Mouse (Mus musculus) myocyte (in vitro differentiated cells): Measurements from ENCODE around the gene Frs3. TPM values are rescaled to one million over a fixed set of nuclear protein-coding genes. Genes with fewer than 3 reads are reported as not detected.
A peak's percentile ranks its signal among the peaks of the same experiment; 100 is the strongest.

Experiments used
- H3K27me3 ChIP-seq: one replicate; pipeline ENCODE4 v1.6.1; 2011; ENCODE audit not compliant: control insufficient read depth, insufficient read depth, insufficient read length
- H3K36me3 ChIP-seq: one replicate; pipeline ENCODE4 v1.6.1; 2011; ENCODE audit not compliant: control insufficient read depth, insufficient read depth
- H3K4me2 ChIP-seq: one replicate; pipeline ENCODE4 v1.6.1; 2011; ENCODE audit warnings: low read depth, control low read depth
- H3K4me3 ChIP-seq: one replicate; pipeline ENCODE4 v1.5.1; 2011; ENCODE audit warnings: mild to moderate bottlenecking, control low read depth, moderate library complexity
- H3K79me2 ChIP-seq: one replicate; pipeline ENCODE4 v1.6.1; 2011; ENCODE audit not compliant: control insufficient read depth, insufficient read depth
- H3ac ChIP-seq: one replicate; pipeline ENCODE4 v1.6.1; 2011; ENCODE audit not compliant: control insufficient read depth, insufficient read length
- CEBPB ChIP-seq: IDR thresholded peaks from 2 replicates; pipeline ENCODE4 v1.6.1; 2011; ENCODE audit warnings: mild to moderate bottlenecking, moderate library complexity; ENCODE audit not compliant: poor library complexity, insufficient read depth, severe bottlenecking
- E2F4 ChIP-seq: IDR thresholded peaks from one replicate; pipeline ENCODE4 v1.6.1; 2011; ENCODE audit warnings: mild to moderate bottlenecking, control low read depth, moderate library complexity; ENCODE audit not compliant: insufficient read depth
- MAX ChIP-seq: IDR thresholded peaks from one replicate; pipeline ENCODE4 v1.6.1; 2011; ENCODE audit warnings: low read depth, mild to moderate bottlenecking, control low read depth
- MYOD1 ChIP-seq, 3 experiments: IDR thresholded peaks; one replicate each; pipeline ENCODE4 v1.6.1; 2011; ENCODE audit warnings: control low read depth in 2 of 3, low read depth in 2 of 3, mild to moderate bottlenecking in 2 of 3, moderate library complexity in 1 of 3; ENCODE audit not compliant: insufficient read length in 2 of 3, control insufficient read depth in 1 of 3
- MYOG ChIP-seq, 3 experiments: IDR thresholded peaks; one replicate each; pipeline ENCODE4 v1.6.1; 2011; ENCODE audit warnings: control low read depth in 2 of 3, low read depth in 2 of 3, mild to moderate bottlenecking in 2 of 3; ENCODE audit not compliant: insufficient read length in 2 of 3, control insufficient read depth in 1 of 3, insufficient read depth in 1 of 3
- POLR2A ChIP-seq: IDR thresholded peaks from one replicate; pipeline ENCODE4 v1.6.1; 2011; ENCODE audit warnings: low read depth, mild to moderate bottlenecking, control low read depth, moderate library complexity; ENCODE audit not compliant: insufficient read length
- POLR2AphosphoS2 ChIP-seq: IDR thresholded peaks from one replicate; pipeline ENCODE4 v1.6.1; 2011; ENCODE audit warnings: low read depth, control low read depth; ENCODE audit not compliant: insufficient read length
- REST ChIP-seq: IDR thresholded peaks from one replicate; pipeline ENCODE4 v1.6.1; 2011; ENCODE audit warnings: mild to moderate bottlenecking, control low read depth, moderate library complexity; ENCODE audit not compliant: insufficient read depth, insufficient read length
- SRF ChIP-seq: IDR thresholded peaks from one replicate; pipeline ENCODE4 v1.6.1; 2011; ENCODE audit warnings: low read depth; ENCODE audit not compliant: control insufficient read depth, insufficient read length
- TCF12 ChIP-seq: IDR thresholded peaks from one replicate; pipeline ENCODE4 v1.6.1; 2011; ENCODE audit warnings: mild to moderate bottlenecking, control low read depth; ENCODE audit not compliant: poor library complexity, insufficient read depth, severe bottlenecking
- TCF3 ChIP-seq: IDR thresholded peaks from one replicate; pipeline ENCODE4 v1.6.1; 2011; ENCODE audit warnings: low read depth, control low read depth; ENCODE audit not compliant: insufficient read length
- USF1 ChIP-seq: IDR thresholded peaks from one replicate; pipeline ENCODE4 v1.6.1; 2011; ENCODE audit warnings: low read depth, mild to moderate bottlenecking, control low read depth, moderate library complexity
- polyA plus RNA-seq: library from polyadenylated mRNA; unstranded; fragments of >200 nt; fragmentation: generic; extraction: Trizol; gene quantifications from one replicate; pipeline ENCODE4 v1.2.1, GENCODE M21; 2012; ENCODE audit warnings: missing spikeins

The Frs3 gene
- polyA plus RNA-seq, 1 experiment, result 3.4 TPM

DNA sequence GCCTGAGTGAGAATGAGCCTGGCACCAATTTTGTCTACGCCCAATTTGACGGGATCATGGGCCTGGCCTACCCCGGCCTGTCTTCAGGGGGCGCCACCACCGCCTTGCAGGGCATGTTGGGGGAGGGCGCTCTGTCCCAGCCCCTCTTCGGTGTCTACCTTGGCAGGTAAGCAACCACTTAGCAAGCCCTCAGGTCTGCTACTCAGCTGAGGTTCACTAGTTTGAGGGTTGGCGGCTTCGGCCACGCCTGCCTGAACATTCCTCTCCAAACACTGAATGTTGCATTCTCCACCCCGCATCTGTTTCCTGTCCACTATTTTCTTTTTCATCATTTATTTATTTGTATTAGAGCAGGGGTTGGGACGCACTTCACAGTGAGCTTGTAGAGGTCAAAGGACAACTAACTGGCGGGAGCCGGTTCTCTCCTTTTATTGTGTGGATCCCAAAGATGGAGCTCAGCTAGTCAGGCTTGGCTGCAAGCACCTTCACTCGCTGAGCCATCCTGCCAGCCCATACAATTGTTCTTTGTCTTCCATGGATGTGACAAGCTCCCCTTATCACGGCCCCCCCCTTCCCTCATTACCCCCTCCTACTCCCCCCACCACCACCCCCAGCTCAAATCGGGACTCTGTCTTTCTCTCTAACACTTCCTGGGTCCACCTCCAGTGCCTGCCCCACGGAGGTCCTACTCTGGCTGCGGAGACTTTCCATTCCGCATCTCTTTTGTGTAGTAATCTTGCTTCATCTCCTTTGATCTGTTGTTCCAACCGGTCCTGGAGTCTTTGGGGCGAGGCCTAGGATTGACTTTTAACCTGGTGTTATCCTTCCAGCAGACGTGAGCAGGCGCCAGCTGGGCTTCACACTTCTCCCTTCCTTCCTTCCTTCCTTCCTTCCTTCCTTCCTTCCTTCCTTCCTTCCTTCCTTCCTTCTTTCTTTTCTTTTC is 42.1 kb downstream of the Frs3 start:
- H3K79me2 ChIP-seq, result no peaks in the 10 kb centered on the region
- no peak overlapping the region for H3ac ChIP-seq
- TF ChIP-seq USF1 (no peak), SRF (no peak), MYOD1 (IDR thresholded peaks at IDR 0.05; ENCODE audit: control insufficient read depth in 1 of 3, insufficient read length in 2 of 3, low read depth in 2 of 3) (no peak), CEBPB (no peak), POLR2AphosphoS2 (no peak), MAX (no peak), E2F4 (no peak), TCF12 (no peak)
- no peak overlapping the region for H3K4me2 ChIP-seq
- H3K4me3 ChIP-seq, result no peak overlapping the region
- no peaks in the 10 kb centered on the region for H3K36me3 ChIP-seq
- peaks cover 39% of the 10 kb centered on the region for H3K27me3 ChIP-seq

GRCm38 (mm10) chr17:47735553-47736100 is 46.8 kb downstream of the Frs3 start:
- no peak overlapping the region for H3ac ChIP-seq
- H3K27me3 ChIP-seq, result peaks cover 19% of the 10 kb centered on the region
- no peak overlapping the region for H3K4me3 ChIP-seq
- H3K36me3 ChIP-seq, result no peaks in the 10 kb centered on the region
- no peaks in the 10 kb centered on the region for H3K79me2 ChIP-seq
- no peak overlapping the region for H3K4me2 ChIP-seq
- TF ChIP-seq MYOD1 (IDR thresholded peaks at IDR 0.05; ENCODE audit: control insufficient read depth in 1 of 3, insufficient read length in 2 of 3, low read depth in 2 of 3) (no peak), REST (no peak), POLR2AphosphoS2 (no peak), CEBPB (no peak), POLR2A (no peak), TCF12 (no peak), E2F4 (no peak), TCF3 (no peak), USF1 (no peak), MAX (no peak), MYOG (IDR thresholded peaks at IDR 0.05; ENCODE audit: control insufficient read depth in 1 of 3, insufficient read depth in 1 of 3, insufficient read length in 2 of 3, low read depth in 2 of 3) (no peak), SRF (no peak)

DNA sequence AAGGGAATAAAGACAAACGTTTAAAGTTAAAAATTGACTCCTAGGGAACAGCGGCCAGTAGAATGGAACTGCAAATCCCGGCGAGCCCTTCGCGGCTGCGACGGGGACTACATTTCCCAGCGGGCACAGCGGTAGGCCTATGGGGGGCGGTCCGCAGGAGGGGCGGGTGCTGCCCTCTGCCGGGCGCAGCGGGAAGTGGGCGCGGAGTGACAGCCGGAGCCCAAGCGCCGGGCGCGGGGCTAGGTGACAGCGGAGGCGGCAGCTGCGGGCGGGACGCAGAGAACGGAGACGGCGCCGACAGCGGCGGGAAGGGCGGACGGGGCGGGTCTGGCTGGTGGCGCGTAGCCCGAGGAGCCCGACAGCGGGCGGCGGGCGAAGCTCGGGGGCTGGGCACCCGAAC is 48.0 kb downstream of the Frs3 start, which contains the start of gene Tfeb:
TSS of gene Tfeb (plus strand) at position 175 of the 400 bp plus-strand sequence.
- Histone ChIP-seq H3K4me3 (peak within 1 kb of the TSS; percentile 41), H3K36me3 (no peaks in the 10 kb centered on the region), H3K4me2 (peak within 1 kb of the TSS; percentile 93), H3ac (peak within 1 kb of the TSS; percentile 24), H3K79me2 (no peaks in the 10 kb centered on the region), H3K27me3 (peaks cover 19% of the 10 kb centered on the region)
- TF ChIP-seq TCF12 (no peak), E2F4 (peak; percentile 41), MYOD1 (IDR thresholded peaks at IDR 0.05; ENCODE audit: control insufficient read depth in 1 of 3, insufficient read length in 2 of 3, low read depth in 2 of 3) (peak in 2 of 3 experiments; percentile 58 to 78), MYOG (IDR thresholded peaks at IDR 0.05; ENCODE audit: control insufficient read depth in 1 of 3, insufficient read depth in 1 of 3, insufficient read length in 2 of 3, low read depth in 2 of 3) (peak in 2 of 3 experiments; percentile 80 to 89), SRF (peak; percentile 42), CEBPB (no peak), POLR2A (peak; percentile 28)

DNA sequence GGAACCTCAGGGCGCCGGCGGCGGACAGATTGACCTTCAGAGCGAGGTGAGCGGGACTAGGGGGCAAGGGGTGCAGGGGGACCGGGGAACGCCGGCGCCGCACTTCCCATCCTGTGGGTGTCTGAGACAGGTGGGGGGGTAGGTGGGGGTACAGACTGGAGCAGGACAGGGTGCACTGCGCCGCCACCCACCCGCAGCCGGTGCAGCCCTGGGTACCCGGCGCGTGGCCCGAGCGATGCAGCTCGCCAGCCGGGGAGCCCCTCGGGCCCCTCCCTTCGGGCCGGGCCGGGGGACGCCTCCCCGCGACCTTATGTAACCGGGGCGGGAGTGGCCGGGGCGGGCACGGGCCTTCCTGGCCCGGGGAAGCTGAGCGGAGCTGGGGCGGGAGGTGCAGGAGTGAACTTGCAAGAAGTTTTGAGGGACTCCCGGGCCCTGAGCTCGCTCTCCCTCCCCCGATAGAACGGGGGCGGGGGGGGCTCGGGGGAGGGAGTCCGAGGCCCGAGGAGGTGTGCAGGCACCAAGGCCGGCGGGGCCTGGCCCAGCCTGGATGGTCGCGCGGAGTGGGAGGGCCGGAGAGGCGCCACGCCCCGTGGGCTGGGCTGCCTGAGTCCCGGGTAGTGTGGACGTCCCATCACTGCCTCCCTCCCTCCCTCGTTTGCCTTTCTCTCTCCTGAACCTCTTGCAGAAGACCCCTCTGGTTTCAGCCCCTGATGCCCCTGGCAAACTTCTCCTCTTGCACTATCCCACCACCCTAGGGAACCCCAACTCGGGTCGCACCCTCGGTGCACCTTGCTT is 48.6 kb downstream of the Frs3 start:
- Histone ChIP-seq H3K27me3 (peaks cover 15% of the 10 kb centered on the region), H3K79me2 (no peaks in the 10 kb centered on the region), H3K4me3 (peak overlapping the region; percentile 41), H3K4me2 (peak overlapping the region; percentile 93), H3K36me3 (no peaks in the 10 kb centered on the region), H3ac (peak overlapping the region; percentile 24)
- TF ChIP-seq CEBPB (no peak), REST (no peak), TCF12 (no peak), POLR2A (peak; percentile 69), USF1 (no peak), SRF (no peak), POLR2AphosphoS2 (peak; percentile 73), MYOG (IDR thresholded peaks at IDR 0.05; ENCODE audit: control insufficient read depth in 1 of 3, insufficient read depth in 1 of 3, insufficient read length in 2 of 3, low read depth in 2 of 3) (peak in 1 of 3 experiments; percentile 3)
